Mouse (Mus musculus): Measurements from ENCODE around the gene Frmd8. TPM values are rescaled to one million over a fixed set of nuclear protein-coding genes. Genes with fewer than 3 reads are reported as not detected.

Frmd8 gene
- polyA plus RNA-seq, 1 experiment from 2014 or later, result 20.6 TPM

GRCm38 (mm10) chr19:5822834-5823205 is 52.3 kb downstream of the Frmd8 start:
- H3K4me2 ChIP-seq (ENCODE audit: low read depth, low read length), result no peak overlapping the region
- 0 out of 2 replicates have a peak, but pooled peaks cover 3% of the 10 kb centered on the region for H3K36me3 ChIP-seq (ENCODE audit: control insufficient read depth, insufficient read depth, low read length)
- no peak overlapping the region; the same call in 1 of the 2 replicates for H3K9ac ChIP-seq (ENCODE audit: low read depth, low read length)
- peaks cover 38% of the 10 kb centered on the region for H3K4me1 ChIP-seq (ENCODE audit: control insufficient read depth, insufficient read depth, low read length)
- no peaks in the 10 kb centered on the region for H3K27me3 ChIP-seq (replicated peaks; ENCODE audit: control insufficient read depth, insufficient read depth, low read length)
- H3K27ac ChIP-seq (replicated peaks; ENCODE audit: low read depth, low read length), result peak overlapping the region; percentile 17; the same call in 1 of the 2 replicates
- H3K9me3 ChIP-seq (ENCODE audit: control insufficient read depth, low read length), result no peaks in the 10 kb centered on the region
- DNase-seq (ENCODE audit: low spot score) (no peak), ATAC-seq (ENCODE audit: low read depth) (no peak)
- 59% methylated on average over 7 of the region's 7 CpGs for WGBS
- H3K4me3 ChIP-seq (ENCODE audit: low read depth, low read length), result no peak overlapping the region

- Histone ChIP-seq H3K4me2 (ENCODE audit: low read depth, low read length) (no peak overlapping the region), H3K27me3 (replicated peaks; ENCODE audit: control insufficient read depth, insufficient read depth, low read length) (no peaks in the 10 kb centered on the region), H3K9ac (ENCODE audit: low read depth, low read length) (no peak overlapping the region), H3K4me3 (ENCODE audit: low read depth, low read length) (no peak overlapping the region), H3K36me3 (ENCODE audit: control insufficient read depth, insufficient read depth, low read length) (0 out of 2 replicates have a peak, but pooled peaks cover 3% of the 10 kb centered on the region), H3K4me1 (ENCODE audit: control insufficient read depth, insufficient read depth, low read length) (peaks cover 42% of the 10 kb centered on the region), H3K27ac (replicated peaks; ENCODE audit: low read depth, low read length) (peak overlapping the region; percentile 17; the same call in 1 of the 2 replicates), H3K9me3 (ENCODE audit: control insufficient read depth, low read length) (no peaks in the 10 kb centered on the region)
- DNase-seq (ENCODE audit: low spot score), result peak; percentile 54
- 19% methylated on average over 12 of the region's 12 CpGs for WGBS
- no peak for ATAC-seq (ENCODE audit: low read depth)
Observed at GRCm38 (mm10) chr19:5822174-5822833, 52.8 kb downstream of the Frmd8 start.

- H3K4me2 ChIP-seq (ENCODE audit: low read depth, low read length), result no peak overlapping the region
- H3K9me3 ChIP-seq (ENCODE audit: control insufficient read depth, low read length), result no peaks in the 10 kb centered on the region
- H3K9ac ChIP-seq (ENCODE audit: low read depth, low read length), result no peak overlapping the region
- no peak overlapping the region for H3K4me3 ChIP-seq (ENCODE audit: low read depth, low read length)
- no peaks in the 10 kb centered on the region for H3K27me3 ChIP-seq (replicated peaks; ENCODE audit: control insufficient read depth, insufficient read depth, low read length)
- WGBS, result 55% methylated on average over 5 of the region's 5 CpGs
- H3K4me1 ChIP-seq (ENCODE audit: control insufficient read depth, insufficient read depth, low read length), result peaks cover 42% of the 10 kb centered on the region
- DNase-seq (ENCODE audit: low spot score) (no peak), ATAC-seq (ENCODE audit: low read depth) (no peak)
- no peak overlapping the region for H3K27ac ChIP-seq (replicated peaks; ENCODE audit: low read depth, low read length)
- 0 out of 2 replicates have a peak, but pooled peaks cover 3% of the 10 kb centered on the region for H3K36me3 ChIP-seq (ENCODE audit: control insufficient read depth, insufficient read depth, low read length)
Observed at GRCm38 (mm10) chr19:5821847-5822173, 53.3 kb downstream of the Frmd8 start.

- ATAC-seq (ENCODE audit: low read depth) (no peak), DNase-seq (ENCODE audit: low spot score) (no peak)
- Histone ChIP-seq H3K4me3 (ENCODE audit: low read depth, low read length) (no peak overlapping the region), H3K9me3 (ENCODE audit: control insufficient read depth, low read length) (no peaks in the 10 kb centered on the region), H3K4me2 (ENCODE audit: low read depth, low read length) (no peak overlapping the region), H3K27me3 (replicated peaks; ENCODE audit: control insufficient read depth, insufficient read depth, low read length) (no peaks in the 10 kb centered on the region), H3K4me1 (ENCODE audit: control insufficient read depth, insufficient read depth, low read length) (peaks cover 34% of the 10 kb centered on the region), H3K36me3 (ENCODE audit: control insufficient read depth, insufficient read depth, low read length) (no peaks in the 10 kb centered on the region), H3K27ac (replicated peaks; ENCODE audit: low read depth, low read length) (no peak overlapping the region), H3K9ac (ENCODE audit: low read depth, low read length) (no peak overlapping the region)
- 56% methylated on average over 12 of the region's 12 CpGs for WGBS
Observed at GRCm38 (mm10) chr19:5819549-5819948, 55.5 kb downstream of the Frmd8 start.

GRCm38 (mm10) chr19:5818590-5818977 is 56.5 kb downstream of the Frmd8 start:
- Histone ChIP-seq H3K9ac (ENCODE audit: low read depth, low read length) (no peak overlapping the region), H3K27ac (replicated peaks; ENCODE audit: low read depth, low read length) (no peak overlapping the region), H3K4me2 (ENCODE audit: low read depth, low read length) (no peak overlapping the region), H3K4me1 (ENCODE audit: control insufficient read depth, insufficient read depth, low read length) (peaks cover 24% of the 10 kb centered on the region), H3K4me3 (ENCODE audit: low read depth, low read length) (no peak overlapping the region), H3K9me3 (ENCODE audit: control insufficient read depth, low read length) (no peaks in the 10 kb centered on the region), H3K36me3 (ENCODE audit: control insufficient read depth, insufficient read depth, low read length) (no peaks in the 10 kb centered on the region), H3K27me3 (replicated peaks; ENCODE audit: control insufficient read depth, insufficient read depth, low read length) (no peaks in the 10 kb centered on the region)
- DNase-seq (ENCODE audit: low spot score) (no peak), ATAC-seq (ENCODE audit: low read depth) (no peak)
- WGBS, result 77% methylated on average over 6 of the region's 6 CpGs

GRCm38 (mm10) chr19:5817703-5818589 is 57.1 kb downstream of the Frmd8 start:
- H3K27ac ChIP-seq (replicated peaks; ENCODE audit: low read depth, low read length), result peak overlapping the region; percentile 66
- DNase-seq (ENCODE audit: low spot score), result peak; percentile 93
- H3K27me3 ChIP-seq (replicated peaks; ENCODE audit: control insufficient read depth, insufficient read depth, low read length), result no peaks in the 10 kb centered on the region
- 17% methylated on average over 21 of the region's 21 CpGs for WGBS
- ATAC-seq (ENCODE audit: low read depth), result peak; percentile 74
- peak overlapping the region; percentile 24 for H3K4me3 ChIP-seq (ENCODE audit: low read depth, low read length)
- peaks cover 18% of the 10 kb centered on the region for H3K4me1 ChIP-seq (ENCODE audit: control insufficient read depth, insufficient read depth, low read length)
- no peaks in the 10 kb centered on the region for H3K36me3 ChIP-seq (ENCODE audit: control insufficient read depth, insufficient read depth, low read length)
- H3K9me3 ChIP-seq (ENCODE audit: control insufficient read depth, low read length), result no peaks in the 10 kb centered on the region
- peak overlapping the region; percentile 54 for H3K9ac ChIP-seq (ENCODE audit: low read depth, low read length)
- peak overlapping the region; percentile 58 for H3K4me2 ChIP-seq (ENCODE audit: low read depth, low read length)

GRCm38 (mm10) chr19:5815928-5816327 is 59.1 kb downstream of the Frmd8 start:
- Histone ChIP-seq H3K36me3 (ENCODE audit: control insufficient read depth, insufficient read depth, low read length) (no peaks in the 10 kb centered on the region), H3K27me3 (replicated peaks; ENCODE audit: control insufficient read depth, insufficient read depth, low read length) (no peaks in the 10 kb centered on the region), H3K4me3 (ENCODE audit: low read depth, low read length) (no peak overlapping the region), H3K9ac (ENCODE audit: low read depth, low read length) (no peak overlapping the region), H3K27ac (replicated peaks; ENCODE audit: low read depth, low read length) (no peak overlapping the region), H3K4me2 (ENCODE audit: low read depth, low read length) (no peak overlapping the region), H3K4me1 (ENCODE audit: control insufficient read depth, insufficient read depth, low read length) (peaks cover 29% of the 10 kb centered on the region), H3K9me3 (ENCODE audit: control insufficient read depth, low read length) (no peaks in the 10 kb centered on the region)
- ATAC-seq (ENCODE audit: low read depth), result no peak
- 76% methylated on average over 4 of the region's 4 CpGs for WGBS
- no peak for DNase-seq (ENCODE audit: low spot score)

GRCm38 (mm10) chr19:5815010-5815409 is 60.1 kb downstream of the Frmd8 start:
- Histone ChIP-seq H3K4me2 (ENCODE audit: low read depth, low read length) (no peak overlapping the region), H3K4me3 (ENCODE audit: low read depth, low read length) (no peak overlapping the region), H3K27ac (replicated peaks; ENCODE audit: low read depth, low read length) (0 out of 2 replicates have a peak overlapping the region, but pooled peaks have one; percentile 15), H3K9me3 (ENCODE audit: control insufficient read depth, low read length) (no peaks in the 10 kb centered on the region), H3K4me1 (ENCODE audit: control insufficient read depth, insufficient read depth, low read length) (peaks cover 38% of the 10 kb centered on the region), H3K27me3 (replicated peaks; ENCODE audit: control insufficient read depth, insufficient read depth, low read length) (no peaks in the 10 kb centered on the region), H3K36me3 (ENCODE audit: control insufficient read depth, insufficient read depth, low read length) (no peaks in the 10 kb centered on the region), H3K9ac (ENCODE audit: low read depth, low read length) (no peak overlapping the region)
- WGBS, result 79% methylated on average over 7 of the region's 7 CpGs
- DNase-seq (ENCODE audit: low spot score) (no peak), ATAC-seq (ENCODE audit: low read depth) (no peak)

Data from embryonic facial prominence, embryonic 14.5 days (tissue).